Mouse (Mus musculus): Measurements from ENCODE around the gene Ncaph2. TPM values are rescaled to one million over a fixed set of nuclear protein-coding genes. Genes with fewer than 3 reads are reported as not detected.

Ncaph2 gene
- polyA plus RNA-seq (2015; fragmentation: Nextera tagmentation; extraction: Ambion mirVana): 127 and 149 TPM in 2 replicates

DNA sequence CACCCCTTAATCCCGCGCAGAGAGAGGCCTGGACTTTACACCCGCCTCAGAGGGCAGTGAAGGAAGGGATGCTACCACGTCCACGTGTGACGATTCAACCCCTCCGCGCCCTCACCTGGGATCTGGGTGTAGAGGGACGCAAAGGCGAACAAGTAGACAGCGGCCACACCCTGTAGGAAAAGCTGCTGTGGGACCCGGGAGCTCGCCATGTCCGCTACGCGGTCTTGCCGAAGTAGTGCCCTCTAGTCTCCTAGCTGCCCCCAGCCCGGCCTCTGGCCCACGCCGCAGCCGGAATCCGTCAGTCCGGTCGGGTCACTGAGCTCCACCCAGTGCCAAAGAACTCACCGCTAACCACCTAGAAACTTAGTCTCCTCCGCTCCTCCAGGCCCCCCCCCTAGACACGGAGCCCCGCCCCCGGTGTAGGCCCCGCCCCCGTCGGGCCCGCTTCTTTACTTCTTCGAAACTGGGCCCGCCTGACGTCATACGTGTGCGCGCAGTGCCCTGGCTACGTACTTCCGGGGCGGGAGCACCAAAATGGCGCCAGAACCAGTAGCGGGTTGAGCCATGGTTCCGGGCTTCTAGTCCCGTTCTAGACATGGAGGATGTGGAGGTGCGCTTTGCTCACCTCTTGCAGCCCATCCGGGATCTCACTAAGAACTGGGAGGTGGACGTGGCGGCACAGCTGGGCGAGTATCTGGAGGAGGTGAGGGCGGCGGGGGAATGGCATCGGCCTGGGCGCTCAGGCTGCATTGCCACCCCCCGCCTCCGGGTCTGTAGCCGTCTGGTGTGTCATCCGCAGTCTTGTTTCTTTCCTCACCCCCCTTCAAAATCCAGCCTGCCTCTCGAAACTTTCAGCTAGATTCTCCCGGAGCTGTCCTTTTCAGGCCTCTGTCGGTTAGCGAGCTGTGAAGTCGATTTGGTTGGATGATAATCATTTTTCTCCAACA is at the start of gene Ncaph2, which contains the start of gene Lmf2:
Gene Ncaph2, plus strand, starts transcription at position 479 of the 947 bp plus-strand sequence.
Gene Lmf2, minus strand, starts transcription at position 419 of the 947 bp plus-strand sequence.
- H3K9me3 ChIP-seq: no peaks in the 10 kb centered on the region
- under 1% methylated on average over 64 of the region's 64 CpGs for WGBS
- peak within 1 kb of the TSS; percentile 84 for H3K27ac ChIP-seq (replicated peaks)
- peak within 1 kb of the TSS; percentile 62 for H3K4me3 ChIP-seq
- H3K4me2 ChIP-seq (replicated peaks): peak within 1 kb of the TSS; percentile 84
- H3K27me3 ChIP-seq: no peaks in the 10 kb centered on the region
- H3K36me3 ChIP-seq: peaks cover 30% of the 10 kb centered on the region
- H3K4me1 ChIP-seq: peaks cover 37% of the 10 kb centered on the region
- ATAC-seq (replicated peaks): peak; percentile 92
- peak within 1 kb of the TSS; percentile 73 for H3K9ac ChIP-seq (replicated peaks)

DNA sequence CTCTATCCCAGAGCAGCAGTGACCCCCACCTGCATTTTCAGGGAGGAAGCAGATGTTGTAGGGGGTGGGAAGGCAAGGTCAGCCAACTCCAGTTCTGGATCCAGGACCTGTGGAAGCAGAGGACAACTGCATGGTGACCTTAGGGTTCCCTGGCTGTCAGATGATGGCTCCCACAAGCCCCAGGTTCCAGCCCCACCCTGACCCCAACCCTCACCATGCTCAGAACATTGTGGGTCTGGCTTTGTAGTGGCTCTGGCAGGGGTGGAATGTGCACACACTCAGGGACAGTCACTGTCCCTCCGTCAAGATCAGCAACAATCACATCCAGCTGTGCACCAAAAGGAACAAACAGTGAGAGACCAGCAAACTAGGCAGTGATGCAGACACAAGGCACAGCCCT is 49.6 kb upstream of the Ncaph2 start:
- Histone ChIP-seq H3K27ac (replicated peaks) (no peak overlapping the region), H3K4me1 (peaks cover 13% of the 10 kb centered on the region), H3K4me3 (no peak overlapping the region), H3K27me3 (no peaks in the 10 kb centered on the region), H3K36me3 (peaks cover 58% of the 10 kb centered on the region), H3K9me3 (no peaks in the 10 kb centered on the region), H3K9ac (replicated peaks) (no peak overlapping the region), H3K4me2 (replicated peaks) (no peak overlapping the region)
- ATAC-seq (replicated peaks): no peak
- WGBS: 70% methylated on average over 1 of the region's 1 CpGs

DNA sequence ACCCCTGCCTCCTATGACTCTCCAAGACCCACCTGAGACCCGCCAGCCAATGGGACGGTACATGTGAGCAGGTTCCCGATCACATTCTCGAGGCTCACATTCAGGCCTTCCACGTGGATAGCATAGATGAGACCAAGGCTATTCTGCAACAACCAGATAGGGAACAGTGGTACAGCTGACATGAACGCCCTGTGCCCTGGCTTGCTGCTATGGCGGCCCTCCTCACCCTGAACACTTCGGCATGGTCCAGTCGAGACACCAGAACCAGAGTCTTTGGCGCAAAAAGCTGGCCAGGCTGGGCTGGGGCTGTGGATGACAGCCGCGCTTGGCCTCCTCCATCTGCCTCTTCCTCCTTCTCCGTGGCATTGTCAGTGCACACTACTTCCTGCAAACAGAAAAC is 48.1 kb upstream of the Ncaph2 start:
- H3K9ac ChIP-seq (replicated peaks): no peak overlapping the region
- peaks cover 43% of the 10 kb centered on the region for H3K36me3 ChIP-seq
- no peak for ATAC-seq (replicated peaks)
- H3K4me2 ChIP-seq (replicated peaks): no peak overlapping the region
- H3K27ac ChIP-seq (replicated peaks): no peak overlapping the region
- 92% methylated on average over 13 of the region's 13 CpGs for WGBS
- H3K9me3 ChIP-seq: no peaks in the 10 kb centered on the region
- peaks cover 21% of the 10 kb centered on the region for H3K4me1 ChIP-seq
- no peak overlapping the region for H3K4me3 ChIP-seq
- H3K27me3 ChIP-seq: no peaks in the 10 kb centered on the region

DNA sequence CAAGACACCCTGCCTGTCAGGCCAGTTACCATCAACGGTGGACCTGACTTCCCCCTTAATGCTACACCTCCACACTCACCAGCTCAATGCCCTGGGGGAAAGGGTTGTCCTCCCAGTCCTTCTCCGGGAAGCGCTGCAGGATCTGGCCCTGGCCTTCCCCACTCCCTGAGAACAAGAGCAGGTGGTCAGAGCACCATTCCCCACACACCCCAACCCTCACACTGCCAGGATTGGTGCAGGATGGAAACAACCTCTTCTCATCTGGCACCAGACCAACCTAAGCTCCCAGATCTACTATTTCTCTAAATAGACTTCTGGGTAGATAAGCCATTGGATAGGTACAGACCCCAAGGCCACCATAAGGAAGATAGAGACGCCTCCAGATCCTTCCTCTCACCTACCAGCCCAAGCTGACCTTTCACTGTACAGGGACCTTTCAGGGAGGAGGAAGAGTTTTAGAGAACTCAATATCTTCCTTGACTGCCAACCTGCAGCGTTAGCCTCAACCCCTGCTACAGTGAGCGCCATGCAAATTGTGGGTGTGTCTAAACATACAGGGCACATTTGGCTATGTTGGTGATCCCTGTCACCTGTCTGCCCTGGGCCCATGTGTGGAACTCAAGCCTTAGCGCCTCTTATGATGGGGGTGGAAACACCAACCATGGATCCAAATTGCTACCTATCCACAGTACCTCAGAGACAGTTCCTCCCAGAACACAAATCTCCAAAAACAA is 46.9 kb upstream of the Ncaph2 start:
- Histone ChIP-seq H3K9ac (replicated peaks) (no peak overlapping the region), H3K27me3 (no peaks in the 10 kb centered on the region), H3K4me2 (replicated peaks) (no peak overlapping the region), H3K4me3 (no peak overlapping the region), H3K4me1 (peaks cover 32% of the 10 kb centered on the region), H3K36me3 (peaks cover 32% of the 10 kb centered on the region), H3K9me3 (no peaks in the 10 kb centered on the region), H3K27ac (replicated peaks) (no peak overlapping the region)
- no peak for ATAC-seq (replicated peaks)
- 84% methylated on average over 7 of the region's 7 CpGs for WGBS

DNA sequence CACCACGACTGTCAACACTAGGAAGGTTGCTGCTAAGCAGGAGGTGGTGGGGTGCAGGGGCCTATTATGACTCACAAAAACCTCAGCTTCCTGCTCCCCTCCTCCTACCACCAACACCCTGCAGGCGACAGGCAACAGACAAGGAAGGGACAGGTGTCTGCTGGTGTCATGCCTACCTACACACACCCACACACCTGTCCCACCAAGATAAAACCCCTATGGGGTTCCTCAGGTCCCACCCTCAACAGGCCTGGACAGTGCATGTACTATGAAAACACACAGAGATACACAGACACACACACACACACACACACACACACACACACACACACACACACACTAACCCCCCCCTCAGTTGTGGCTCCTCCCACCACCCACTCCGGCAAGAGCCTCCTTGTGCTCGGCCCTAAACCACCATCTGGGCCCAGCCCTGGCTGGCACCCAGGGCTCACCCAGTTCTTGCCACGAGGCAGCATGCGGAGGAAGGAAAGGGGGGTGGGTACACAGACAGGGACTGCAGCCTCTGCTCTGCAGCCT is 45.5 kb upstream of the Ncaph2 start:
- Histone ChIP-seq H3K4me2 (replicated peaks) (no peak overlapping the region), H3K9ac (replicated peaks) (no peak overlapping the region), H3K9me3 (no peaks in the 10 kb centered on the region), H3K36me3 (peaks cover 21% of the 10 kb centered on the region; the same call in 1 of the 2 replicates), H3K4me1 (peaks cover 42% of the 10 kb centered on the region), H3K4me3 (no peak overlapping the region), H3K27ac (replicated peaks) (peak overlapping the region; percentile 28; the same call in 1 of the 2 replicates), H3K27me3 (no peaks in the 10 kb centered on the region)
- no peak for ATAC-seq (replicated peaks)
- 48% methylated on average over 6 of the region's 6 CpGs for WGBS

DNA sequence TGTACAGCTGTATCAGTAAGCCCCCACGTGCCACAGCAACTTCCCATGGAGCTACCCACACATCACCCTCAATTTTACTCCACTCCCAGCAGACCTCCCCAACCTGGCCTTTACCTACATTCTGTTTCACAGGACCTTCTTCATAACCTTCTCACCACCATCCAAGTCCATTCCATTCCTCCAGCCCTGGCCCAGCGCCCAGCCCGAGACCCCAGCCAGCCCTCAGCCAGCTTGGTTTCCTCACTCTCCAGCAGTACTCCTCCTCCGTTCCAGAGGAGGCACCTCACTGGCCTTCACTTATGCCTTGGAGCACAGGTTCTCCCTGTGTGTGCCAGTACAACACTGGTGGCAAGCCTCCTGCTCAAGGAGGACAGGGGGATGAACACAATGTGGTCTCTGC is 42.2 kb upstream of the Ncaph2 start:
- Histone ChIP-seq H3K9me3 (no peaks in the 10 kb centered on the region), H3K4me2 (replicated peaks) (peak overlapping the region; percentile 85), H3K27ac (replicated peaks) (no peak overlapping the region), H3K9ac (replicated peaks) (no peak overlapping the region), H3K36me3 (no peaks in the 10 kb centered on the region), H3K27me3 (no peaks in the 10 kb centered on the region), H3K4me3 (peak overlapping the region; percentile 78), H3K4me1 (peaks cover 47% of the 10 kb centered on the region)
- no peak for ATAC-seq (replicated peaks)
- WGBS: 77% methylated on average over 4 of the region's 4 CpGs

DNA sequence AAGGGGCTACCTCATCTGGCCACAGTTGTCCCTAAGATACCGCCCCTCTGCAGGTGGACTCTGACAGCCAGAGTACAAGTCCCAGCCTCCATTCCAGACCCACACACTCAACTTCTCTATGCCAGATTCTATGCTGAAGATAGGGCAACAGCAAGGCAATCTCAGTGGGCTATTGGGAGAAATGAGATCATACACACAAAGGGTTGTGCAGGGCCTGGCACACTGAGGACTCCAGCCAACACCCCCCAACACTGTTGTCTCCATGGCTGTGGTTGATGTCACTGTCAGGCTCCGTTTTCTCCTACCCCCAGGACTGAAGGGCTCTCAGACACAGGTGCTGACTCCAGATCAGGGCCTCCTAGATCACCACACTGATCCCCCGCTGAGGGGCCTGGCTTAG is 41.4 kb upstream of the Ncaph2 start:
- Histone ChIP-seq H3K27ac (replicated peaks) (no peak overlapping the region), H3K4me3 (peak overlapping the region; percentile 78), H3K27me3 (no peaks in the 10 kb centered on the region), H3K4me2 (replicated peaks) (peak overlapping the region; percentile 85), H3K4me1 (peaks cover 47% of the 10 kb centered on the region), H3K9me3 (no peaks in the 10 kb centered on the region), H3K9ac (replicated peaks) (peak overlapping the region; percentile 80), H3K36me3 (no peaks in the 10 kb centered on the region)
- no peak for ATAC-seq (replicated peaks)
- 27% methylated on average over 3 of the region's 3 CpGs for WGBS

DNA sequence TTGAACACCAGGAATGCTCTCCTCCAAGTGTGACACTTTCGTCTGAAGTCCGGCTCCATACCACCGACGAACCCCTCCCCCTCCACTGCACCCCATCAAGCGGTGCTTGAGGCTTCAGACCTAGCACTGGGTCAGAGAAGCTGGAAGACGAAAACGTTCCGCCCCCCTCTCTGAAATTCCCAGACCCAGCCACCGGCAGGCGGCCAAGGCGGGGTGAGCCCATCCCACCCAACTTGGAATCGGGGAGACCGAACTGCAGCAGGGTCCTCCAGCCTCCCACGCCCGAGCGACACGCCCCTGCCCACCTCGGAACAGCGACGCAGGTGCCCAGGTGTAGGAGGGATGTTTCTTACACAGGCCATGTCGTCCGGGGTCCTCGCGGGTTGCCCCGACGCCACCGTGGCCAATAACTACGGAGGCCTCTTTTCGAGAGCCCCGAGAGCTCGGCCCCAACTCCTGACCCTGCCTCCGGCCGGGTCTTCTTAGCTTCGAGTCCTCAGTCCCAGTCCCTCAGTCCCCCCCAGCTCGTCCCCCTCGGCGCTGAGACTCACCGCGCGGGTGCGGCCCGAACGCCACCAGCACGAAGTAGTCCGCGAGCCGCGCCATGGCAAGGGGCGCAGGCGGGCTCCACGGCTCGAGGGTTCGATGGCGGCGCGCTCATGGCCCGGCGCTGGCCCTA is 40.9 kb upstream of the Ncaph2 start:
- Histone ChIP-seq H3K9me3 (no peaks in the 10 kb centered on the region), H3K4me2 (replicated peaks) (peak overlapping the region; percentile 85), H3K36me3 (no peaks in the 10 kb centered on the region), H3K9ac (replicated peaks) (peak overlapping the region; percentile 80), H3K27ac (replicated peaks) (peak overlapping the region; percentile 42; the same call in 1 of the 2 replicates), H3K4me1 (peaks cover 47% of the 10 kb centered on the region), H3K27me3 (no peaks in the 10 kb centered on the region), H3K4me3 (peak overlapping the region; percentile 78)
- under 1% methylated on average over 58 of the region's 58 CpGs for WGBS
- peak; percentile 63 for ATAC-seq (replicated peaks)

DNA sequence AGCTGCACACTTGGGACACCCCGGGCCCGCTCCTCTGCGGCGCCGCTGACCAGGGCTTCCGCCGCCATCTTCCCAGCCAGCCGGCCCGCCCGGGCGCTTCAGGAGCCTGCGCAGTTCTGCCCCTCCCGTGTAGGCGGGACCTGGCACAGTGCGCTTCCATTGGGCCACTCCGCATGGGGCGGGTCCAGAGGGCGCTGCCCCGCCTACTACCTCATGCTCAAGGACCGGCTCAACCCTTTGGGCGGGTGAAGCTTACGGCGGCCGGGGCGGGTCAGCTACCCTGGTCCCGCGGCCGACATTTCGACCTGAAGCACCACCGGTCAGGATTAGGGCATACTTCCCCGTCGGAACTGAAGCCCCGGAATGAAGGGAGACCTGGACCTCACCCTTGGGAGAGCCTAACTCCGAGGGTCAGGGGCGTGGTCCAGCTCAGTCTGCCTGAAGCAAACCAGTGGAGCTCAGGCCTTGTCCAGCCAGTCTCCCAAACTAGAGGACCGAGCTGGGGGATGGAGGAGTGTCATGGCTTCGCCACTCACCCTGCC is 40.3 kb upstream of the Ncaph2 start, which contains the start of gene Sbf1:
Gene Sbf1, minus strand, starts transcription at position 122 of the 542 bp plus-strand sequence.
- Histone ChIP-seq H3K9ac (replicated peaks) (peak within 1 kb of the TSS; percentile 80), H3K36me3 (no peaks in the 10 kb centered on the region), H3K4me1 (peaks cover 41% of the 10 kb centered on the region), H3K9me3 (no peaks in the 10 kb centered on the region), H3K27ac (replicated peaks) (peak within 1 kb of the TSS; percentile 42; the same call in 1 of the 2 replicates), H3K27me3 (no peaks in the 10 kb centered on the region), H3K4me2 (replicated peaks) (peak within 1 kb of the TSS; percentile 85), H3K4me3 (peak within 1 kb of the TSS; percentile 78)
- under 1% methylated on average over 37 of the region's 37 CpGs for WGBS
- ATAC-seq (replicated peaks): peak; percentile 99

DNA sequence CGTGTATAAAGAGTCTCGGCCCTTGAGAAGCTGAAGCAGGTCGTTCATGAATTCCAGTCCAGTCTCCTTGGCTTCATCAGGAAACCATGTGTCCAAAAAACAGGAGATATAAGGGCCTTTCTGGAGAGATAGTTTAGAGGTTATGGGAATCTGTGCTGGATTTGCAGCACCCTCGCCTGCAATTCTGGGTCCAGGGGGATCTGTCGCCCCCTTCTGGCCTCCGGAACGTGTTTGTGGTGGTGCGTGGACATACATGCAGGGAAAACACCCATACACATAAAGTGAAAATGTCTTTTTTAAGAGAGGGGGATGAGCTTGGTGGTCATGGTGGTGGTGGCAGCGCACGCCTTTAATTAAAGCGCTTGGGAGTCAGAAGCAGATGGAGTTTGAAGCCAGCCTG is 39.4 kb upstream of the Ncaph2 start:
- H3K27me3 ChIP-seq: no peaks in the 10 kb centered on the region
- 64% methylated on average over 11 of the region's 11 CpGs for WGBS
- no peak overlapping the region for H3K4me2 ChIP-seq (replicated peaks)
- no peak overlapping the region for H3K9ac ChIP-seq (replicated peaks)
- no peak overlapping the region for H3K4me3 ChIP-seq
- ATAC-seq (replicated peaks): no peak
- H3K27ac ChIP-seq (replicated peaks): no peak overlapping the region
- peaks cover 32% of the 10 kb centered on the region for H3K4me1 ChIP-seq
- no peaks in the 10 kb centered on the region for H3K9me3 ChIP-seq
- H3K36me3 ChIP-seq: no peaks in the 10 kb centered on the region

DNA sequence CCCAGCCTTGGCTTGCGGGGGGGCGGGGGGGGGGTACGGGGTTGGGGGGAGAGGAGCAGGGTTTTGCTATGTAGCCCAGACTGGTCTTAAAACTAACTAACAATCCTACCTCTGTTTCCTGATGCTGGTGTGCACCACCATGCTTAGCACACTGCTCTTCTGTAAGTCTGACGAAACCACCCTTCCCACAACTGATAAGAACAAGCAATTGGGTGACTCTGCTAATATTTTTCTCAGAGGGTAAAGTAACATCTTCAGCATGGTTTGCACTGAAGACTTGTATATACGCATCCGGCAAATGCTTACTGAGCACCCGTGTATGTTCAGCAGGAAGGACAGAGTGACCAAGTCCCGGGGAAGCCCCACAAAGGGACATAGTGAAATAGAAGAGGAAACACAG is 34.3 kb upstream of the Ncaph2 start:
- no peak for ATAC-seq (replicated peaks)
- Histone ChIP-seq H3K27me3 (peaks cover 6% of the 10 kb centered on the region; the same call in 1 of the 2 replicates), H3K4me2 (replicated peaks) (no peak overlapping the region), H3K36me3 (no peaks in the 10 kb centered on the region), H3K4me3 (no peak overlapping the region), H3K9ac (replicated peaks) (no peak overlapping the region), H3K27ac (replicated peaks) (no peak overlapping the region), H3K4me1 (no peaks in the 10 kb centered on the region), H3K9me3 (no peaks in the 10 kb centered on the region)
- WGBS: 75% methylated on average over 8 of the region's 8 CpGs
